Mouse (Mus musculus): ENCODE data around the gene Chmp2b.

DNA sequence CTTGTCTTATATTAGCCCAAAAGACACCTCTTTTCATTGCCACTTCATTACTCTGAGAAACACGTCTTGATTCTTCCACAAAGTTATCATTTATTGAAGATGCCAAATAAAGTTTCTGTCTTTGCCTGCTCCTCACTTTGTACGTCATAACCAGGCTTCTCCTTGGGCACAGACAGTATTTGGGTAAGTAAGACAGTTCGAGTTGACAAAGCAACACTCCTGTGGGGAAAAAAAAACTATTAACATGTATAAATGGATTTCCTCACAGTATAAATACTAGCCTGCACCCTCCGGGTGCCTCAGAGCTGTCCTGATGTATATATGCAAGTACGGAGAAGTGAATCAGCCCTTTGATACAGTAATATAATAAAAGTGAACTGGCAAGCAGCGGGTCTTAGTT, 42.3 kb downstream of the Chmp2b start, which contains the start of gene Pou1f1:
- TF ChIP-seq GATA1 (IDR thresholded peaks at IDR 0.05; ENCODE audit: borderline replicate concordance, low read length), result no peak
- TF ChIP-seq CTCF (IDR thresholded peaks at IDR 0.05; ENCODE audit: low read depth, low read length), result no peak
